In genomic region chr6:71723555-71723954, GRCm38 (mm10) we compare ENCODE assay signal across 12 mouse cellular contexts. TPM values are rescaled to one million over a fixed set of nuclear protein-coding genes. Genes with fewer than 3 reads are reported as not detected.
A peak's percentile ranks its signal among the peaks of the same experiment; 100 is the strongest.
DNase-seq lines count a peak whose midpoint lies in the region; ATAC-seq lines count a peak whose summit lies in the region.
"Had no signal": no experiment of that assay in that cellular context is flagged by ENCODE, and none has a peak within 500 bp of the region (broad histone marks: within the 10 kb centered on the region; RNA-seq: fewer than 3 reads in every experiment).

No protein-coding gene starts in this region.

- no peaks in the 10 kb centered on the region for H3K4me1 ChIP-seq in kidney, embryonic 16.5 days (ENCODE audit: insufficient read depth, low read length)
- peaks cover 23% of the 10 kb centered on the region for H3K4me1 ChIP-seq in hindbrain, embryonic 15.5 days (replicated peaks)
- H3K4me1 ChIP-seq in heart, embryonic 10.5 days = peaks cover 15% of the 10 kb centered on the region

- H3K36me3 ChIP-seq in kidney, embryonic 16.5 days (ENCODE audit: insufficient read depth, low read length) = no peaks in the 10 kb centered on the region
- H3K36me3 ChIP-seq in hindbrain, embryonic 15.5 days = no peaks in the 10 kb centered on the region
- no peaks in the 10 kb centered on the region for H3K36me3 ChIP-seq in heart, embryonic 10.5 days
- H3K36me3 ChIP-seq: heart, embryonic 13.5 days; neural tube, embryonic 12.5 days had no signal

- no peak for DNase-seq in kidney, postnatal 10 days
- peak; percentile 13 for DNase-seq in NIH3T3 (ENCODE audit: low read depth)
- peak; percentile 60 for DNase-seq in cerebellum, adult 9-11 months
- no peak for DNase-seq in heart, embryonic 10.5 days (ENCODE audit: low spot score)
- no peak for DNase-seq in ovary, postnatal 14 days (ENCODE audit: low spot score)
- DNase-seq: liver; right cerebral cortex, adult 18-20 months had no signal

- 0 out of 2 replicates have a peak, but pooled peaks have one; percentile 42 for ATAC-seq in kidney, embryonic 16.5 days (ENCODE audit: low FRiP score, low TSS enrichment)
- ATAC-seq in hindbrain, embryonic 15.5 days (ENCODE audit: low FRiP score, low read depth) = peak; percentile 27; the same call in 1 of the 2 replicates
- ATAC-seq in activated CD4-positive, CD25-positive, alpha-beta regulatory T cell, adult 4 months = no peak

- 0 out of 2 replicates have a peak overlapping the region, but pooled peaks have one; percentile 22 for H3K9ac ChIP-seq in kidney, embryonic 16.5 days (replicated peaks; ENCODE audit: low read length)
- H3K9ac ChIP-seq in hindbrain, embryonic 15.5 days = no peak overlapping the region
- H3K9ac ChIP-seq: heart, embryonic 13.5 days; neural tube, embryonic 12.5 days had no signal

- no peaks in the 10 kb centered on the region for H3K27me3 ChIP-seq in kidney, embryonic 16.5 days (ENCODE audit: insufficient read depth, low read length)
- H3K27me3 ChIP-seq in hindbrain, embryonic 15.5 days = no peaks in the 10 kb centered on the region
- H3K27me3 ChIP-seq in heart, embryonic 10.5 days (ENCODE audit: insufficient read depth, poor library complexity, severe bottlenecking) = no peaks in the 10 kb centered on the region
- H3K27me3 ChIP-seq: heart, embryonic 13.5 days; neural tube, embryonic 12.5 days had no signal

- no peak overlapping the region for H3K4me3 ChIP-seq in kidney, embryonic 16.5 days (ENCODE audit: low read length)
- no peak overlapping the region for H3K4me3 ChIP-seq in hindbrain, embryonic 15.5 days
- H3K4me3 ChIP-seq in heart, embryonic 10.5 days = no peak overlapping the region
- H3K4me3 ChIP-seq: heart, embryonic 13.5 days; neural tube, embryonic 12.5 days had no signal

- no peaks in the 10 kb centered on the region for H3K9me3 ChIP-seq in kidney, embryonic 16.5 days (ENCODE audit: low read length)
- no peaks in the 10 kb centered on the region for H3K9me3 ChIP-seq in hindbrain, embryonic 15.5 days
- H3K9me3 ChIP-seq in heart, embryonic 10.5 days = no peaks in the 10 kb centered on the region
- H3K9me3 ChIP-seq: heart, embryonic 13.5 days; neural tube, embryonic 12.5 days had no signal

- H3K27ac ChIP-seq in kidney, embryonic 16.5 days (ENCODE audit: low read length) = no peak overlapping the region
- H3K27ac ChIP-seq in hindbrain, embryonic 15.5 days (replicated peaks) = no peak overlapping the region
- no peak overlapping the region for H3K27ac ChIP-seq in heart, embryonic 10.5 days
- H3K27ac ChIP-seq: heart, embryonic 13.5 days; neural tube, embryonic 12.5 days had no signal

- no peak overlapping the region for H3K4me2 ChIP-seq in kidney, embryonic 16.5 days (replicated peaks; ENCODE audit: low read depth, low read length)
- H3K4me2 ChIP-seq in hindbrain, embryonic 15.5 days = no peak overlapping the region
- H3K4me2 ChIP-seq: heart, embryonic 13.5 days; neural tube, embryonic 12.5 days had no signal

- 50% methylated on average over 4 of the region's 4 CpGs for WGBS in kidney, embryonic 16.5 days
- 43% methylated on average over 4 of the region's 4 CpGs for WGBS in hindbrain, embryonic 15.5 days
- WGBS in heart, embryonic 10.5 days = 42% methylated on average over 4 of the region's 4 CpGs

RNA-seq across cellular contexts. Expression of gene Reep1, which starts 16.2 kb away (rescaled TPM):
- 14.1 and 14.6 TPM in 2 replicates for polyA plus RNA-seq in kidney, embryonic 16.5 days (2015; fragmentation: Nextera tagmentation; extraction: Ambion mirVana)
- polyA plus RNA-seq in hindbrain, embryonic 15.5 days (2015; fragmentation: Nextera tagmentation; extraction: Ambion mirVana) = 277 and 312 TPM in 2 replicates
- under 1 TPM in 1 of 2 experiments, not detected in 1; 0.63 TPM for polyA plus RNA-seq in activated CD4-positive, CD25-positive, alpha-beta regulatory T cell, adult 4 months (2017; shearing (Covaris generic))
- polyA plus RNA-seq in heart, embryonic 10.5 days (2016; fragmentation: Nextera tagmentation; extraction: Ambion mirVana) = 21.2 and 24.9 TPM in 2 replicates

Comparison
In these comparisons a context has a peak if more than half of its experiments do, and no peak if none do; other contexts are left out.
1. DNase-seq: peak in NIH3T3 (single experiment) and cerebellum, adult 9-11 months (single experiment); none in kidney, postnatal 10 days (single experiment), heart, embryonic 10.5 days (single experiment) and ovary, postnatal 14 days (single experiment).
2. RNA of gene Reep1, which starts 16.2 kb away (polyA plus RNA-seq): 277 to 312 TPM in hindbrain, embryonic 15.5 days; 21.2 to 24.9 TPM in heart, embryonic 10.5 days, 14.1 to 14.6 TPM in kidney, embryonic 16.5 days and 0.63 TPM in activated CD4-positive, CD25-positive, alpha-beta regulatory T cell, adult 4 months; every median in the first group is over 10 times any median in the second.